Mouse (Mus musculus): ENCODE data around the gene Nt5c3b. TPM values are rescaled to one million over a fixed set of nuclear protein-coding genes. Genes with fewer than 3 reads are reported as not detected.
A peak's percentile ranks its signal among the peaks of the same experiment; 100 is the strongest.

Gene Nt5c3b
- total RNA-seq, 2 experiments from 2014 or later, result 17.9 to 24.7 TPM

- peak; percentile 55 to 64 for DNase-seq
Measured at GRCm38 (mm10) chr11:100428612-100429199, 12.9 kb downstream of the Nt5c3b start.

GRCm38 (mm10) chr11:100426820-100427219, 14.8 kb downstream of the Nt5c3b start:
- DNase-seq, result no peak

GRCm38 (mm10) chr11:100425851-100426250, 15.8 kb downstream of the Nt5c3b start:
- DNase-seq, result peak; percentile 76 to 87

GRCm38 (mm10) chr11:100423836-100424235, 17.8 kb downstream of the Nt5c3b start:
- DNase-seq, result no peak

- DNase-seq, result no peak
Measured at GRCm38 (mm10) chr11:100421537-100421936, 20.1 kb downstream of the Nt5c3b start.

- peak; percentile 79 to 80 for DNase-seq
Measured at GRCm38 (mm10) chr11:100414914-100415822, 26.4 kb downstream of the Nt5c3b start, which contains the start of gene Fkbp10. Gene Fkbp10 (plus strand): TSS chr11:100415697.

GRCm38 (mm10) chr11:100414021-100414913, 27.3 kb downstream of the Nt5c3b start, which contains the start of gene P3h4:
Gene P3h4 (minus strand): TSS chr11:100414836.
- DNase-seq, result peak; percentile 87 to 88

GRCm38 (mm10) chr11:100413541-100413940, 28.1 kb downstream of the Nt5c3b start:
- DNase-seq, result no peak

- no peak for DNase-seq
Measured at GRCm38 (mm10) chr11:100411736-100412135, 29.9 kb downstream of the Nt5c3b start.

GRCm38 (mm10) chr11:100409686-100410085, 31.9 kb downstream of the Nt5c3b start:
- DNase-seq, result no peak

GRCm38 (mm10) chr11:100408835-100409462, 32.7 kb downstream of the Nt5c3b start:
- no peak for DNase-seq

- DNase-seq, result peak; percentile 82 to 89
Measured at GRCm38 (mm10) chr11:100408076-100408834, 33.4 kb downstream of the Nt5c3b start.

- no peak for DNase-seq
Measured at GRCm38 (mm10) chr11:100406995-100407705, 34.5 kb downstream of the Nt5c3b start.

GRCm38 (mm10) chr11:100406273-100406672, 35.3 kb downstream of the Nt5c3b start:
- DNase-seq, result no peak

GRCm38 (mm10) chr11:100404456-100405074, 37.0 kb downstream of the Nt5c3b start:
- no peak for DNase-seq

- peak; percentile 37 to 39 for DNase-seq
Measured at GRCm38 (mm10) chr11:100403445-100404134, 38.0 kb downstream of the Nt5c3b start.

GRCm38 (mm10) chr11:100402682-100403081, 38.9 kb downstream of the Nt5c3b start:
- no peak for DNase-seq

- DNase-seq, result peak; percentile 82 to 85
Measured at GRCm38 (mm10) chr11:100402240-100402639, 39.4 kb downstream of the Nt5c3b start.

- DNase-seq, result peak in 1 of 2 experiments; percentile 29
Measured at GRCm38 (mm10) chr11:100400842-100401241, 40.8 kb downstream of the Nt5c3b start.

Measured in heart, adult 18-20 months (tissue).